Mouse (Mus musculus) thymus, postnatal 0 days (tissue): ENCODE results near the gene Ganc. TPM values are rescaled to one million over a fixed set of nuclear protein-coding genes. Genes with fewer than 3 reads are reported as not detected.

ENCODE experiments used
- DNase-seq: peaks from one replicate; pipeline ENCODE4 v3.0.0-alpha.2; 2015; ENCODE audit warnings: low spot score
- polyA plus RNA-seq: library from polyadenylated mRNA; unstranded; fragments of >200 nt; fragmentation: Nextera tagmentation; extraction: Ambion mirVana; gene quantifications from 2 replicates; pipeline ENCODE4 v1.2.1, GENCODE M21; 2015

Ganc gene
- polyA plus RNA-seq, result 24.1 and 31.9 TPM in 2 replicates

- no peak for DNase-seq
Observed at GRCm38 (mm10) chr2:120403653-120403985, at the start of gene Ganc. Gene Ganc, plus strand, starts transcription at chr2:120403896.

GRCm38 (mm10) chr2:120360425-120360824 lies 43.3 kb upstream of the Ganc start:
- no peak for DNase-seq

GRCm38 (mm10) chr2:120366501-120366900 lies 37.2 kb upstream of the Ganc start:
- no peak for DNase-seq

- no peak for DNase-seq
Observed at GRCm38 (mm10) chr2:120367416-120368207, 36.1 kb upstream of the Ganc start.

- DNase-seq, result no peak
Observed at GRCm38 (mm10) chr2:120373858-120374257, 29.8 kb upstream of the Ganc start.

GRCm38 (mm10) chr2:120386264-120386663 lies 17.4 kb upstream of the Ganc start:
- DNase-seq, result no peak

GRCm38 (mm10) chr2:120387291-120387690 lies 16.4 kb upstream of the Ganc start:
- DNase-seq, result no peak

- no peak for DNase-seq
Observed at GRCm38 (mm10) chr2:120389376-120389775, 14.3 kb upstream of the Ganc start.

- no peak for DNase-seq
Observed at GRCm38 (mm10) chr2:120390934-120391333, 12.8 kb upstream of the Ganc start.

- DNase-seq, result peak; percentile 48
Observed at GRCm38 (mm10) chr2:120392406-120392805, 11.3 kb upstream of the Ganc start.

GRCm38 (mm10) chr2:120397951-120398350 lies 5.7 kb upstream of the Ganc start:
- no peak for DNase-seq

- no peak for DNase-seq
Observed at GRCm38 (mm10) chr2:120402813-120403212, 883 bp upstream of the Ganc start.

GRCm38 (mm10) chr2:120403986-120404822 lies 508 bp downstream of the Ganc start, which contains the start of gene Tmem87a:
Gene Tmem87a, minus strand, starts transcription at chr2:120404113.
- peak; percentile 99 for DNase-seq

GRCm38 (mm10) chr2:120404823-120405765 lies 1.4 kb downstream of the Ganc start:
- peak; percentile 54 for DNase-seq

- no peak for DNase-seq
Observed at GRCm38 (mm10) chr2:120411096-120411628, 7.5 kb downstream of the Ganc start.

- DNase-seq, result no peak
Observed at GRCm38 (mm10) chr2:120414113-120414512, 10.4 kb downstream of the Ganc start.

GRCm38 (mm10) chr2:120414738-120415414 lies 11.2 kb downstream of the Ganc start:
- DNase-seq, result no peak

- DNase-seq, result peak; percentile 71
Observed at GRCm38 (mm10) chr2:120424386-120424785, 20.7 kb downstream of the Ganc start.

- DNase-seq, result no peak
Observed at GRCm38 (mm10) chr2:120444486-120444885, 40.8 kb downstream of the Ganc start.

- DNase-seq, result peak; percentile 41
Observed at GRCm38 (mm10) chr2:120446373-120446772, 42.7 kb downstream of the Ganc start.
